Mouse (Mus musculus) myocyte (in vitro differentiated cells): ENCODE data around the gene Rbm19. TPM values are rescaled to one million over a fixed set of nuclear protein-coding genes. Genes with fewer than 3 reads are reported as not detected.

Experiments used
- H3K27me3 ChIP-seq: one replicate; pipeline ENCODE4 v1.6.1; 2011; ENCODE audit not compliant: control insufficient read depth, insufficient read depth, insufficient read length
- H3K36me3 ChIP-seq: one replicate; pipeline ENCODE4 v1.6.1; 2011; ENCODE audit not compliant: control insufficient read depth, insufficient read depth
- H3K4me2 ChIP-seq: one replicate; pipeline ENCODE4 v1.6.1; 2011; ENCODE audit warnings: low read depth, control low read depth
- H3K4me3 ChIP-seq: one replicate; pipeline ENCODE4 v1.5.1; 2011; ENCODE audit warnings: mild to moderate bottlenecking, control low read depth, moderate library complexity
- H3K79me2 ChIP-seq: one replicate; pipeline ENCODE4 v1.6.1; 2011; ENCODE audit not compliant: control insufficient read depth, insufficient read depth
- H3ac ChIP-seq: one replicate; pipeline ENCODE4 v1.6.1; 2011; ENCODE audit not compliant: control insufficient read depth, insufficient read length
- CEBPB ChIP-seq: IDR thresholded peaks from 2 replicates; pipeline ENCODE4 v1.6.1; 2011; ENCODE audit warnings: mild to moderate bottlenecking, moderate library complexity; ENCODE audit not compliant: poor library complexity, insufficient read depth, severe bottlenecking
- E2F4 ChIP-seq: IDR thresholded peaks from one replicate; pipeline ENCODE4 v1.6.1; 2011; ENCODE audit warnings: mild to moderate bottlenecking, control low read depth, moderate library complexity; ENCODE audit not compliant: insufficient read depth
- MAX ChIP-seq: IDR thresholded peaks from one replicate; pipeline ENCODE4 v1.6.1; 2011; ENCODE audit warnings: low read depth, mild to moderate bottlenecking, control low read depth
- MYOD1 ChIP-seq, 3 experiments: IDR thresholded peaks; one replicate each; pipeline ENCODE4 v1.6.1; 2011; ENCODE audit warnings: control low read depth in 2 of 3, low read depth in 2 of 3, mild to moderate bottlenecking in 2 of 3, moderate library complexity in 1 of 3; ENCODE audit not compliant: insufficient read length in 2 of 3, control insufficient read depth in 1 of 3
- MYOG ChIP-seq, 3 experiments: IDR thresholded peaks; one replicate each; pipeline ENCODE4 v1.6.1; 2011; ENCODE audit warnings: control low read depth in 2 of 3, low read depth in 2 of 3, mild to moderate bottlenecking in 2 of 3; ENCODE audit not compliant: insufficient read length in 2 of 3, control insufficient read depth in 1 of 3, insufficient read depth in 1 of 3
- POLR2A ChIP-seq: IDR thresholded peaks from one replicate; pipeline ENCODE4 v1.6.1; 2011; ENCODE audit warnings: low read depth, mild to moderate bottlenecking, control low read depth, moderate library complexity; ENCODE audit not compliant: insufficient read length
- POLR2AphosphoS2 ChIP-seq: IDR thresholded peaks from one replicate; pipeline ENCODE4 v1.6.1; 2011; ENCODE audit warnings: low read depth, control low read depth; ENCODE audit not compliant: insufficient read length
- REST ChIP-seq: IDR thresholded peaks from one replicate; pipeline ENCODE4 v1.6.1; 2011; ENCODE audit warnings: mild to moderate bottlenecking, control low read depth, moderate library complexity; ENCODE audit not compliant: insufficient read depth, insufficient read length
- SRF ChIP-seq: IDR thresholded peaks from one replicate; pipeline ENCODE4 v1.6.1; 2011; ENCODE audit warnings: low read depth; ENCODE audit not compliant: control insufficient read depth, insufficient read length
- TCF12 ChIP-seq: IDR thresholded peaks from one replicate; pipeline ENCODE4 v1.6.1; 2011; ENCODE audit warnings: mild to moderate bottlenecking, control low read depth; ENCODE audit not compliant: poor library complexity, insufficient read depth, severe bottlenecking
- TCF3 ChIP-seq: IDR thresholded peaks from one replicate; pipeline ENCODE4 v1.6.1; 2011; ENCODE audit warnings: low read depth, control low read depth; ENCODE audit not compliant: insufficient read length
- USF1 ChIP-seq: IDR thresholded peaks from one replicate; pipeline ENCODE4 v1.6.1; 2011; ENCODE audit warnings: low read depth, mild to moderate bottlenecking, control low read depth, moderate library complexity
- polyA plus RNA-seq: library from polyadenylated mRNA; unstranded; fragments of >200 nt; fragmentation: generic; extraction: Trizol; gene quantifications from one replicate; pipeline ENCODE4 v1.2.1, GENCODE M21; 2012; ENCODE audit warnings: missing spikeins

The Rbm19 gene
- polyA plus RNA-seq, 1 experiment: 28.3 TPM

DNA sequence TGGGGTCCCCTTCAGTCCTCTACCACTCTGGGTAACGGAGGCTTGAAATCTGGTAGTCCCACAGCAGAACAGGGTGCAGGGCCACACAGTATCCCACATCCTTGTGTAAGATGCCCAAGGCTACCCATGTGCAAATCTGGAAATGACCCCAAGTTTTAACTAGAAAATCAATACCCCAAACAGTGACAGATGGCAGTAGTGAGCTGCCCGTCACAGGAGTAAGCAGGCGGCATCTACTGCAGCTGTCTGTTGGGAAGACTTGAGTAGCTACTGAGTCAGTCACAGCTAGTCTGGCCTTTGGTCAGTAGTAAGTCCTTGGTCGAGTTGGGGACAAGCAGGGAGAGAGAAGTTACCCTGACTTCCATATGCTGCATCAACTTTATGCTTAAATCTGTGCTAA is 34.9 kb downstream of the Rbm19 start:
- no peak overlapping the region for H3K4me3 ChIP-seq
- no peaks in the 10 kb centered on the region for H3K27me3 ChIP-seq
- peak in 2 of 3 experiments; percentile 19 to 26 for TF ChIP-seq MYOD1 (IDR thresholded peaks at IDR 0.05; ENCODE audit: control insufficient read depth in 1 of 3, insufficient read length in 2 of 3, low read depth in 2 of 3)
- no peak for TF ChIP-seq E2F4
- peak in 1 of 3 experiments; percentile 19 for TF ChIP-seq MYOG (IDR thresholded peaks at IDR 0.05; ENCODE audit: control insufficient read depth in 1 of 3, insufficient read depth in 1 of 3, insufficient read length in 2 of 3, low read depth in 2 of 3)
- no peak for TF ChIP-seq MAX
- TF ChIP-seq TCF3: no peak
- no peak for TF ChIP-seq POLR2AphosphoS2
- TF ChIP-seq TCF12: no peak
- TF ChIP-seq USF1: no peak
- no peak for TF ChIP-seq REST
- peaks cover 5% of the 10 kb centered on the region for H3K36me3 ChIP-seq
- H3K79me2 ChIP-seq: no peaks in the 10 kb centered on the region
- H3ac ChIP-seq: no peak overlapping the region
- H3K4me2 ChIP-seq: no peak overlapping the region

DNA sequence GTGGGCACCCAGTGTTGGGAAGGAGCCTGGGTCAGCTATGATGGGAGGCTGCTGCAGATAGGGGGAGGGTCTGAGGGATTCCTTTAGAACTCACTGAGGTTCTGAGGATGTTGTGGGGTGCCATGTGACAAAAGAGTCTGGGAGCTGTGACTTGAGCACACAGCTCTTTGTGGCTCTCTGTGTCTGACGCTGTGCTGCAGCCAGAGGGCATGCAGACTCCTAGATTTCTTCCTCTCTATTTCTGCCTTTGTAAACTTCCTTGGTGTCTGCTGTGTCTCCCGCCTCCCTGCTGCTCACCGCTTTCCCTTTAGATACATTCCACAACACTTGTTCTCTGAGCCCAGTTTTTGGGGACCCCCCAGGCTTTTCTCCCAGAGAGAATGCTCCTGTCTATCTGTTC is 36.9 kb downstream of the Rbm19 start:
- peaks cover 5% of the 10 kb centered on the region for H3K36me3 ChIP-seq
- no peaks in the 10 kb centered on the region for H3K79me2 ChIP-seq
- no peak for TF ChIP-seq USF1
- TF ChIP-seq POLR2AphosphoS2: no peak
- TF ChIP-seq MAX: no peak
- TF ChIP-seq POLR2A: no peak
- no peak for TF ChIP-seq E2F4
- no peak for TF ChIP-seq CEBPB
- no peak for TF ChIP-seq MYOG (IDR thresholded peaks at IDR 0.05; ENCODE audit: control insufficient read depth in 1 of 3, insufficient read depth in 1 of 3, insufficient read length in 2 of 3, low read depth in 2 of 3)
- TF ChIP-seq SRF: no peak
- TF ChIP-seq REST: no peak
- no peak overlapping the region for H3K4me2 ChIP-seq
- no peaks in the 10 kb centered on the region for H3K27me3 ChIP-seq
- H3K4me3 ChIP-seq: no peak overlapping the region
- no peak overlapping the region for H3ac ChIP-seq

DNA sequence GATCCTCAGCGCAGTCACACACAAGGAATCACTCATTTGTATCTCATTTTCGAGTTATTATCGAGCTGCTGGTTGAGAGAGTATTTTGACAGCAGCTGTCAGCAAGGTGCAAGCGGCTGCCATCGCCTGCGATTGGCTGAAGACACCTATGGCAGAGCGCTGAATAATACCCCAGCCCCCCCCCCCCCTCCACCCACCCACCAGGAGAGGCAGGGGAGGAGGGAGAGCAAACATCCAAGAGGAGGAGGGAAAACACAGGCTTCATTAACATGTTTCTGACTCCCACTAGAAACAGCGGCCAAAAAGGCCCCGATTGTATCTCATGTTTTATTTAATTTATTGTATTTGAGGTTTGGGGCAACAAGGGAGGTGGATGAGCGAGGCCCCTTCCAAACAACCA is 39.4 kb downstream of the Rbm19 start:
- no peak overlapping the region for H3K4me2 ChIP-seq
- no peaks in the 10 kb centered on the region for H3K79me2 ChIP-seq
- no peak overlapping the region for H3ac ChIP-seq
- TF ChIP-seq E2F4 (no peak), POLR2AphosphoS2 (no peak), SRF (no peak), USF1 (no peak), CEBPB (no peak), REST (no peak), MYOD1 (IDR thresholded peaks at IDR 0.05; ENCODE audit: control insufficient read depth in 1 of 3, insufficient read length in 2 of 3, low read depth in 2 of 3) (no peak), POLR2A (no peak), MYOG (IDR thresholded peaks at IDR 0.05; ENCODE audit: control insufficient read depth in 1 of 3, insufficient read depth in 1 of 3, insufficient read length in 2 of 3, low read depth in 2 of 3) (no peak), TCF3 (no peak), TCF12 (no peak), MAX (no peak)
- no peaks in the 10 kb centered on the region for H3K36me3 ChIP-seq
- no peak overlapping the region for H3K4me3 ChIP-seq
- H3K27me3 ChIP-seq: no peaks in the 10 kb centered on the region

DNA sequence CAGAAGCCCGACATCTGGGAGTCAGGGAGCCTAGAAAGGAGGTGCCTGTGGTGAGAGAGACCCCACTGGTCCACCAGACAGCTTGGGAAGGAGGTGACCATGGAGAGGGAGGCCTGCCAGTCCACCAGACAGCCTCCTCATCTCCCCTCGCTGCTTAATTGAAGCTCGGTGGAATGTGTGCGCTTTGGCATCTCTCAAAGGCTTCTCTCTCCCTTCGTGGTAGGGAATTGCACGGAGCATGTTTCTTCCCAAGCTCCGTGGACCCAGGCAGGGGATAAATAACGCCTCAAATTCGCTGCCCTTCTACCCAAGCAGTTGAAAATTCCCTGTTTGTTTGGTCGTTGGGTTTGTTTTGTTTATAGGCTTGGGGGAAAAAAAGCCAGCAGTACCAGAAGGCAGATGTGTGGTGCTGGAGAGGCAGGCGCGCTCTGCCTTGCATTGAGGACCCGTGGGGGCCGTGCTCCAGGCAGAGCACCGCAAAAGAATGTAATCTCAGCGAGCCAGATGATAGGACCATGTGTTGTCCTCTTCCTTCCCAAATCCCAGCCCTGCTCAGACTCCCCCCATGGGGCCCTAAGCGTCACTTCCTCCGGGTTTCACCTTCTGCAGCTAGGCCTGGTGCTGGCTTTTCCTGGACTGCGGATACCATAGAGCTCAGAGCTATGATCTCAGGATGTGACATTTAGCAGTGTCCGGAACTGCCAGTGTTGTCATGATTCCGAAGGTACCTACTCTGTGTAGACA is 40.1 kb downstream of the Rbm19 start:
- no peak for TF ChIP-seq MYOG (IDR thresholded peaks at IDR 0.05; ENCODE audit: control insufficient read depth in 1 of 3, insufficient read depth in 1 of 3, insufficient read length in 2 of 3, low read depth in 2 of 3)
- no peak for TF ChIP-seq MYOD1 (IDR thresholded peaks at IDR 0.05; ENCODE audit: control insufficient read depth in 1 of 3, insufficient read length in 2 of 3, low read depth in 2 of 3)
- no peak for TF ChIP-seq TCF3
- TF ChIP-seq REST: no peak
- no peak for TF ChIP-seq TCF12
- TF ChIP-seq USF1: no peak
- TF ChIP-seq SRF: no peak
- no peak for TF ChIP-seq POLR2A
- no peak for TF ChIP-seq MAX
- no peak for TF ChIP-seq POLR2AphosphoS2
- TF ChIP-seq E2F4: no peak
- no peak for TF ChIP-seq CEBPB
- H3K4me2 ChIP-seq: no peak overlapping the region

More for the DNA sequence above, 40.1 kb downstream of the Rbm19 start:
- Histone ChIP-seq H3K36me3 (no peaks in the 10 kb centered on the region), H3ac (no peak overlapping the region), H3K79me2 (no peaks in the 10 kb centered on the region), H3K4me3 (no peak overlapping the region), H3K27me3 (no peaks in the 10 kb centered on the region)
